Mouse (Mus musculus) forebrain, embryonic 15.5 days (tissue): ENCODE measurements at regions not wholly inside any gene's neighbourhood (a gene's known extent, or its start where the extent isn't known, plus 50 kb on each side); places are given as distances from the start of the nearest gene placed in this dataset.

ENCODE experiments used
- ATAC-seq: fragments of 200-750 bp; cut with Nextera tagmentation; replicated peaks from 2 replicates; pipeline ENCODE4 v1.8.0; 2017; ENCODE audit warnings: mild to moderate bottlenecking, moderate TSS enrichment, moderate library complexity
- H3K27ac ChIP-seq: fragments of 300-500 bp; sonication (generic); replicated peaks from 2 replicates; pipeline ENCODE4 v1.5.1; 2015; ENCODE audit warnings: mild to moderate bottlenecking, inconsistent platforms
- H3K27me3 ChIP-seq: fragments of 300-500 bp; sonication (generic); 2 replicates; pipeline ENCODE4 v1.6.1; 2015; ENCODE audit warnings: inconsistent platforms
- H3K36me3 ChIP-seq: fragments of 300-500 bp; sonication (generic); 2 replicates; pipeline ENCODE4 v1.6.1; 2015; ENCODE audit warnings: mild to moderate bottlenecking, inconsistent platforms
- H3K4me1 ChIP-seq: fragments of 300-500 bp; sonication (generic); 2 replicates; pipeline ENCODE4 v1.6.1; 2015; ENCODE audit warnings: inconsistent platforms
- H3K4me2 ChIP-seq: fragments of 300-500 bp; sonication (generic); replicated peaks from 2 replicates; pipeline ENCODE4 v1.6.1; 2015; ENCODE audit warnings: mild to moderate bottlenecking, inconsistent platforms
- H3K4me3 ChIP-seq: fragments of 300-500 bp; sonication (generic); 2 replicates; pipeline ENCODE4 v1.5.1; 2015; ENCODE audit warnings: mild to moderate bottlenecking, inconsistent platforms
- H3K9ac ChIP-seq: fragments of 300-500 bp; sonication (generic); replicated peaks from 2 replicates; pipeline ENCODE4 v1.6.1; 2015; ENCODE audit warnings: mild to moderate bottlenecking, inconsistent platforms
- H3K9me3 ChIP-seq: fragments of 300-500 bp; sonication (generic); 2 replicates; pipeline ENCODE4 v1.6.1; 2016; ENCODE audit warnings: inconsistent platforms
- WGBS: fragments of 180-500 bp; shearing (Covaris S2); methylation state at CpG from one replicate; pipeline ENCODE4 v1.1.7; 2015; ENCODE audit warnings: mixed read lengths; 5-methylcytosine and 5-hydroxymethylcytosine counted together

- H3K27ac ChIP-seq = no peak overlapping the region
- ATAC-seq = peak; percentile 61
- peaks cover 14% of the 10 kb centered on the region for H3K4me1 ChIP-seq
- H3K4me3 ChIP-seq = no peak overlapping the region
- H3K9ac ChIP-seq = no peak overlapping the region
- WGBS = 2% methylated on average over 6 of the region's 6 CpGs
- H3K4me2 ChIP-seq = no peak overlapping the region
- H3K27me3 ChIP-seq = no peaks in the 10 kb centered on the region
- H3K9me3 ChIP-seq = no peaks in the 10 kb centered on the region
- H3K36me3 ChIP-seq = no peaks in the 10 kb centered on the region
Observed at GRCm38 (mm10) chr10:17074402-17075027, 648.5 kb upstream of the Cited2 start.

GRCm38 (mm10) chr10:17075147-17075546 lies 647.9 kb upstream of the Cited2 start:
- H3K9me3 ChIP-seq = no peaks in the 10 kb centered on the region
- no peak overlapping the region for H3K4me2 ChIP-seq
- WGBS = 48% methylated on average over 4 of the region's 4 CpGs
- H3K4me1 ChIP-seq = peaks cover 14% of the 10 kb centered on the region
- no peaks in the 10 kb centered on the region for H3K36me3 ChIP-seq
- no peaks in the 10 kb centered on the region for H3K27me3 ChIP-seq
- no peak overlapping the region for H3K27ac ChIP-seq
- no peak overlapping the region for H3K9ac ChIP-seq
- ATAC-seq = no peak
- no peak overlapping the region for H3K4me3 ChIP-seq

- WGBS = 10% methylated on average over 2 of the region's 2 CpGs
- Histone ChIP-seq H3K9ac (no peak overlapping the region), H3K27me3 (no peaks in the 10 kb centered on the region), H3K4me2 (no peak overlapping the region), H3K4me3 (no peak overlapping the region), H3K9me3 (no peaks in the 10 kb centered on the region), H3K36me3 (no peaks in the 10 kb centered on the region), H3K4me1 (peaks cover 14% of the 10 kb centered on the region), H3K27ac (no peak overlapping the region)
- no peak for ATAC-seq
Observed at GRCm38 (mm10) chr10:17075576-17075975, 647.4 kb upstream of the Cited2 start.

GRCm38 (mm10) chr10:17076186-17076585 lies 646.8 kb upstream of the Cited2 start:
- 72% methylated on average over 4 of the region's 4 CpGs for WGBS
- no peak overlapping the region for H3K9ac ChIP-seq
- no peak overlapping the region for H3K27ac ChIP-seq
- no peak for ATAC-seq
- H3K27me3 ChIP-seq = no peaks in the 10 kb centered on the region
- H3K4me1 ChIP-seq = peaks cover 14% of the 10 kb centered on the region
- no peaks in the 10 kb centered on the region for H3K36me3 ChIP-seq
- no peaks in the 10 kb centered on the region for H3K9me3 ChIP-seq
- H3K4me2 ChIP-seq = no peak overlapping the region
- no peak overlapping the region for H3K4me3 ChIP-seq

GRCm38 (mm10) chr10:17077580-17077979 lies 645.4 kb upstream of the Cited2 start:
- H3K9me3 ChIP-seq = no peaks in the 10 kb centered on the region
- no peaks in the 10 kb centered on the region for H3K36me3 ChIP-seq
- peaks cover 14% of the 10 kb centered on the region for H3K4me1 ChIP-seq
- H3K27me3 ChIP-seq = no peaks in the 10 kb centered on the region
- H3K4me3 ChIP-seq = no peak overlapping the region
- no peak for ATAC-seq
- WGBS = 82% methylated on average over 2 of the region's 2 CpGs
- no peak overlapping the region for H3K27ac ChIP-seq
- H3K4me2 ChIP-seq = no peak overlapping the region
- H3K9ac ChIP-seq = no peak overlapping the region

GRCm38 (mm10) chr10:17080818-17081217 lies 642.2 kb upstream of the Cited2 start:
- no peaks in the 10 kb centered on the region for H3K4me1 ChIP-seq
- no peak for ATAC-seq
- no peak overlapping the region for H3K4me2 ChIP-seq
- H3K9ac ChIP-seq = no peak overlapping the region
- H3K9me3 ChIP-seq = no peaks in the 10 kb centered on the region
- 80% methylated on average over 5 of the region's 5 CpGs for WGBS
- H3K36me3 ChIP-seq = no peaks in the 10 kb centered on the region
- H3K4me3 ChIP-seq = no peak overlapping the region
- H3K27me3 ChIP-seq = no peaks in the 10 kb centered on the region
- H3K27ac ChIP-seq = no peak overlapping the region

GRCm38 (mm10) chr10:17082926-17083325 lies 640.1 kb upstream of the Cited2 start:
- H3K9ac ChIP-seq = no peak overlapping the region
- H3K36me3 ChIP-seq = no peaks in the 10 kb centered on the region
- H3K9me3 ChIP-seq = no peaks in the 10 kb centered on the region
- no peak overlapping the region for H3K4me3 ChIP-seq
- 88% methylated on average over 4 of the region's 4 CpGs for WGBS
- ATAC-seq = no peak
- H3K4me2 ChIP-seq = no peak overlapping the region
- no peaks in the 10 kb centered on the region for H3K27me3 ChIP-seq
- H3K4me1 ChIP-seq = no peaks in the 10 kb centered on the region
- no peak overlapping the region for H3K27ac ChIP-seq

GRCm38 (mm10) chr10:17102065-17102464 lies 621.0 kb upstream of the Cited2 start:
- WGBS = 3% methylated on average over 1 of the region's 1 CpGs
- H3K9ac ChIP-seq = no peak overlapping the region
- H3K27ac ChIP-seq = no peak overlapping the region
- no peak overlapping the region for H3K4me3 ChIP-seq
- no peaks in the 10 kb centered on the region for H3K27me3 ChIP-seq
- no peaks in the 10 kb centered on the region for H3K36me3 ChIP-seq
- no peak overlapping the region for H3K4me2 ChIP-seq
- ATAC-seq = 0 out of 2 replicates have a peak, but pooled peaks have one; percentile 53
- no peaks in the 10 kb centered on the region for H3K9me3 ChIP-seq
- H3K4me1 ChIP-seq = peaks cover 9% of the 10 kb centered on the region; the same call in 1 of the 2 replicates

GRCm38 (mm10) chr10:17103416-17103815 lies 619.6 kb upstream of the Cited2 start:
- ATAC-seq = no peak
- no peaks in the 10 kb centered on the region for H3K36me3 ChIP-seq
- no peaks in the 10 kb centered on the region for H3K27me3 ChIP-seq
- WGBS = 79% methylated on average over 2 of the region's 2 CpGs
- peaks cover 9% of the 10 kb centered on the region; the same call in 1 of the 2 replicates for H3K4me1 ChIP-seq
- H3K9ac ChIP-seq = no peak overlapping the region
- H3K4me2 ChIP-seq = no peak overlapping the region
- no peak overlapping the region for H3K27ac ChIP-seq
- no peaks in the 10 kb centered on the region for H3K9me3 ChIP-seq
- no peak overlapping the region for H3K4me3 ChIP-seq

- H3K4me2 ChIP-seq = no peak overlapping the region
Observed at GRCm38 (mm10) chr10:17106831-17107230, 616.2 kb upstream of the Cited2 start.

GRCm38 (mm10) chr10:17111071-17111470 lies 611.9 kb upstream of the Cited2 start:
- H3K27me3 ChIP-seq = no peaks in the 10 kb centered on the region
- no peak for ATAC-seq
- H3K4me3 ChIP-seq = no peak overlapping the region
- no peak overlapping the region for H3K27ac ChIP-seq
- H3K36me3 ChIP-seq = no peaks in the 10 kb centered on the region
- no peak overlapping the region for H3K4me2 ChIP-seq
- WGBS = 78% methylated on average over 2 of the region's 2 CpGs
- H3K4me1 ChIP-seq = no peaks in the 10 kb centered on the region
- no peaks in the 10 kb centered on the region for H3K9me3 ChIP-seq
- H3K9ac ChIP-seq = no peak overlapping the region

More at GRCm38 (mm10) chr10:17106831-17107230, 616.2 kb upstream of the Cited2 start:
- Histone ChIP-seq H3K36me3 (no peaks in the 10 kb centered on the region), H3K9ac (no peak overlapping the region), H3K4me3 (no peak overlapping the region), H3K27me3 (no peaks in the 10 kb centered on the region), H3K4me1 (peaks cover 3% of the 10 kb centered on the region; the same call in 1 of the 2 replicates), H3K27ac (no peak overlapping the region), H3K9me3 (no peaks in the 10 kb centered on the region)
- WGBS = 93% methylated on average over 1 of the region's 1 CpGs
- no peak for ATAC-seq

- H3K9ac ChIP-seq = no peak overlapping the region
- no peaks in the 10 kb centered on the region for H3K27me3 ChIP-seq
- H3K4me2 ChIP-seq = no peak overlapping the region
- WGBS = 92% methylated on average over 4 of the region's 4 CpGs
- H3K27ac ChIP-seq = no peak overlapping the region
- H3K4me1 ChIP-seq = no peaks in the 10 kb centered on the region
- H3K4me3 ChIP-seq = no peak overlapping the region
- H3K36me3 ChIP-seq = no peaks in the 10 kb centered on the region
- ATAC-seq = no peak
- H3K9me3 ChIP-seq = no peaks in the 10 kb centered on the region
Observed at GRCm38 (mm10) chr10:17114805-17115204, 608.2 kb upstream of the Cited2 start.
